Mouse (Mus musculus): ENCODE results near the gene Eif5b. TPM values are rescaled to one million over a fixed set of nuclear protein-coding genes. Genes with fewer than 3 reads are reported as not detected.

Eif5b gene
- total and polyA plus RNA-seq, 3 experiments = 80.8 to 143 (median 91.6) TPM

- Histone ChIP-seq H3K4me1 (ENCODE audit: insufficient read depth, low read depth, low read length) (peaks cover 2% of the 10 kb centered on the region; the same call in 1 of the 2 replicates), H3K4me3 (ENCODE audit: low read depth, low read length) (no peak overlapping the region), H3K27me3 (ENCODE audit: insufficient read depth, low read length) (no peaks in the 10 kb centered on the region), H3K9me3 (replicated peaks) (no peaks in the 10 kb centered on the region), H3K36me3 (replicated peaks) (peaks cover 84% of the 10 kb centered on the region)
- TF ChIP-seq POLR2AphosphoS5 (IDR thresholded peaks at IDR 0.05; ENCODE audit: insufficient replicate concordance, low read depth, low read length) (no peak), GATA1 (IDR thresholded peaks at IDR 0.05; ENCODE audit: borderline replicate concordance, low read length) (no peak), TAL1 (conservative IDR thresholded peaks at IDR 0.05; ENCODE audit: low read depth, low read length) (no peak), GATA2 (IDR thresholded peaks at IDR 0.05; ENCODE audit: borderline replicate concordance, low read depth, low read length) (no peak), CTCF (IDR thresholded peaks at IDR 0.05; ENCODE audit: low read depth, low read length) (no peak)
- ATAC-seq (ENCODE audit: extremely low read depth, insufficient number of reproducible peaks, low FRiP score, poor library complexity, severe bottlenecking) (no peak), DNase-seq (ENCODE audit: low spot score) (no peak)
These were observed 69.5 kb downstream of the Eif5b start for GRCm38 (mm10) chr1:38067276-38067675.

DNA sequence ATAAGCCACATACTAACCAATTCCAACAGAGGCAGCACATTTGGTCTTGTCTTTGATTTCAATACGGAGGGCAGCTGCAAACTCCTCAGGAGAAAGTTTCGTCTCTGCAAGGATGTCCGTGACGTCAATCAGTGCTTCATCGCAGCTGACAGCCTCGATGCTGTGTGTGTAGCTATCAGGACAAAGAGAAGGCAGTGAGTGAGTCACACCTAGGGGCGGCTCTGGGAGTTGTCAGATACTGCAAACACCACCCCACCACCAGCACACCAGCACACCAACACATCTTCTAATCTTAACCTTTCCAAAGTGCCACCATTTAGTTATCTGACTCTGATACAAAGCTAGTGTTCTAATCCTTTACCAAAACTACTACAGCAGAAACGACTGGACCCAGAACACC lies 73.5 kb downstream of the Eif5b start:
- ATAC-seq (ENCODE audit: extremely low read depth, insufficient number of reproducible peaks, low FRiP score, poor library complexity, severe bottlenecking) (no peak), DNase-seq (ENCODE audit: low spot score) (no peak)
- no peaks in the 10 kb centered on the region for H3K9me3 ChIP-seq (replicated peaks)
- no peak for TF ChIP-seq POLR2AphosphoS5 (IDR thresholded peaks at IDR 0.05; ENCODE audit: insufficient replicate concordance, low read depth, low read length)
- no peak for TF ChIP-seq CTCF (IDR thresholded peaks at IDR 0.05; ENCODE audit: low read depth, low read length)
- no peak for TF ChIP-seq TAL1 (conservative IDR thresholded peaks at IDR 0.05; ENCODE audit: low read depth, low read length)
- TF ChIP-seq GATA2 (IDR thresholded peaks at IDR 0.05; ENCODE audit: borderline replicate concordance, low read depth, low read length) = no peak
- TF ChIP-seq GATA1 (IDR thresholded peaks at IDR 0.05; ENCODE audit: borderline replicate concordance, low read length) = no peak
- peaks cover 2% of the 10 kb centered on the region; the same call in 1 of the 2 replicates for H3K4me1 ChIP-seq (ENCODE audit: insufficient read depth, low read depth, low read length)
- no peak overlapping the region for H3K4me3 ChIP-seq (ENCODE audit: low read depth, low read length)
- H3K36me3 ChIP-seq (replicated peaks) = peaks cover 84% of the 10 kb centered on the region
- H3K27me3 ChIP-seq (ENCODE audit: insufficient read depth, low read length) = no peaks in the 10 kb centered on the region

DNA sequence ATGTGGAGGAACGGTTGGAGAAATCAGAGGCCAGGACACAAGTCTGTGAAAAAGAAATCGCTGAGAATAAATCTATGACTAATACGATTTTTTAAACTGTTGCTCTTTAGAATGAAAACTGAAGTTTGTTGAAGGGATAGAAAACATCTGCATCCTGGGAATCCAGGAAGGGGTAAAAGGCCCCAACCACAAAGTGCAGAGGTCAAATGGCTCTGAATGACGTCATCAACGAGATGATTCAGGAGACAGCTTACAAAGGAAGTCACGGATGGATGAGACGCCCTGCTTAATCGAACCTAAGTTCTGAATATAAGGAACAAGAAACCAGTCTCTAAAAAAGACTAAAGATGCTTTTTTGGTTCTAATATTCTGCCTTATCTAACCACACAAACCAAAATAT lies 83.5 kb downstream of the Eif5b start:
- TF ChIP-seq GATA2 (IDR thresholded peaks at IDR 0.05; ENCODE audit: borderline replicate concordance, low read depth, low read length) (no peak), POLR2AphosphoS5 (IDR thresholded peaks at IDR 0.05; ENCODE audit: insufficient replicate concordance, low read depth, low read length) (no peak), CTCF (IDR thresholded peaks at IDR 0.05; ENCODE audit: low read depth, low read length) (no peak)
- Histone ChIP-seq H3K4me1 (ENCODE audit: insufficient read depth, low read depth, low read length) (peaks cover 2% of the 10 kb centered on the region; the same call in 1 of the 2 replicates), H3K36me3 (replicated peaks) (peaks cover 75% of the 10 kb centered on the region), H3K27me3 (ENCODE audit: insufficient read depth, low read length) (no peaks in the 10 kb centered on the region), H3K9me3 (replicated peaks) (no peaks in the 10 kb centered on the region), H3K4me3 (ENCODE audit: low read depth, low read length) (no peak overlapping the region)
- no peak for DNase-seq (ENCODE audit: low spot score)
- no peak for ATAC-seq (ENCODE audit: extremely low read depth, insufficient number of reproducible peaks, low FRiP score, poor library complexity, severe bottlenecking)

GRCm38 (mm10) chr1:38103214-38103613 lies 105.4 kb downstream of the Eif5b start:
- Histone ChIP-seq H3K27me3 (ENCODE audit: insufficient read depth, low read length) (no peaks in the 10 kb centered on the region), H3K36me3 (replicated peaks) (peaks cover 87% of the 10 kb centered on the region), H3K9me3 (replicated peaks) (no peaks in the 10 kb centered on the region), H3K4me3 (ENCODE audit: low read depth, low read length) (no peak overlapping the region), H3K4me1 (ENCODE audit: insufficient read depth, low read depth, low read length) (peaks cover 16% of the 10 kb centered on the region; the same call in 1 of the 2 replicates)
- ATAC-seq (ENCODE audit: extremely low read depth, insufficient number of reproducible peaks, low FRiP score, poor library complexity, severe bottlenecking) (no peak), DNase-seq (ENCODE audit: low spot score) (no peak)
- TF ChIP-seq CTCF (IDR thresholded peaks at IDR 0.05; ENCODE audit: low read depth, low read length) (no peak), POLR2AphosphoS5 (IDR thresholded peaks at IDR 0.05; ENCODE audit: insufficient replicate concordance, low read depth, low read length) (no peak), GATA2 (IDR thresholded peaks at IDR 0.05; ENCODE audit: borderline replicate concordance, low read depth, low read length) (no peak), GATA1 (IDR thresholded peaks at IDR 0.05; ENCODE audit: borderline replicate concordance, low read length) (no peak), TAL1 (conservative IDR thresholded peaks at IDR 0.05; ENCODE audit: low read depth, low read length) (no peak)

DNA sequence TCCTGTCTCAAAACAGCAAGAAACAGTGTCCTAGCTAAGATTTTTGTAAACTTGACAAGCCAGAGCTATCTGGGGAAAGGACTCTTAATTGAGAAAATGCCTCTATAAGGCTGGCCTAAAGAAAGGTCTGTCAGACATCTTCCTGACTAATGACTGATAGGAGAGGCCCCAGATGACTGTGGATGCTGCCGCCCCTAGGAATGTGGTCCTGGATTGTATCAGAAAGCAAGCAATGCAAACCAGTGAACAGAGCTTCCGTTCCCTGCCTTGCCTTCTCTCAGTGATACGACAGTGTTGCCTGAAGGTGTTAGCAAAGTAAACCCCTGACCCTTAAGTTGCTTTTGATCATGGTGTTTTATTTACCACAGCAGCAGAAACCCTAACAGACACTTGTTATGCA lies 106.0 kb downstream of the Eif5b start:
- ATAC-seq (ENCODE audit: extremely low read depth, insufficient number of reproducible peaks, low FRiP score, poor library complexity, severe bottlenecking) (no peak), DNase-seq (ENCODE audit: low spot score) (no peak)
- Histone ChIP-seq H3K27me3 (ENCODE audit: insufficient read depth, low read length) (no peaks in the 10 kb centered on the region), H3K4me3 (ENCODE audit: low read depth, low read length) (no peak overlapping the region), H3K4me1 (ENCODE audit: insufficient read depth, low read depth, low read length) (peaks cover 16% of the 10 kb centered on the region; the same call in 1 of the 2 replicates), H3K9me3 (replicated peaks) (no peaks in the 10 kb centered on the region), H3K36me3 (replicated peaks) (peaks cover 85% of the 10 kb centered on the region)
- TF ChIP-seq CTCF (IDR thresholded peaks at IDR 0.05; ENCODE audit: low read depth, low read length) = no peak
- no peak for TF ChIP-seq TAL1 (conservative IDR thresholded peaks at IDR 0.05; ENCODE audit: low read depth, low read length)
- no peak for TF ChIP-seq GATA2 (IDR thresholded peaks at IDR 0.05; ENCODE audit: borderline replicate concordance, low read depth, low read length)
- no peak for TF ChIP-seq GATA1 (IDR thresholded peaks at IDR 0.05; ENCODE audit: borderline replicate concordance, low read length)

Other genes with a start within 250 kb of the Eif5b start
- 8.6 and 10.2 TPM in 2 replicates for gene Tsga10, start 131.6 kb upstream of the Eif5b start, total RNA-seq (2014; fragmentation: Nextera tagmentation)
- gene Tsga10, start 131.6 kb upstream of the Eif5b start, total RNA-seq (2017) = 7.4 and 8.9 TPM in 2 replicates
- 0.23 and 0.41 TPM in 2 replicates for gene Tsga10, start 131.6 kb upstream of the Eif5b start, polyA plus RNA-seq (2012)
- gene Lipt1, start 126.3 kb upstream of the Eif5b start, total RNA-seq (2014; fragmentation: Nextera tagmentation) = 16.9 and 20.0 TPM in 2 replicates
- 9.2 and 9.7 TPM in 2 replicates for gene Lipt1, start 126.3 kb upstream of the Eif5b start, total RNA-seq (2017)
- 0.88 and 1.1 TPM in 2 replicates for gene Lipt1, start 126.3 kb upstream of the Eif5b start, polyA plus RNA-seq (2012)
- 51.3 and 68.6 TPM in 2 replicates for gene Mitd1, start 107.6 kb upstream of the Eif5b start, total RNA-seq (2014; fragmentation: Nextera tagmentation)
- 112 and 115 TPM in 2 replicates for gene Mitd1, start 107.6 kb upstream of the Eif5b start, total RNA-seq (2017)
- gene Mitd1, start 107.6 kb upstream of the Eif5b start, polyA plus RNA-seq (2012) = 5.5 and 8.6 TPM in 2 replicates
- 249 and 299 TPM in 2 replicates for gene Mrpl30, start 107.5 kb upstream of the Eif5b start, total RNA-seq (2014; fragmentation: Nextera tagmentation)
- gene Mrpl30, start 107.5 kb upstream of the Eif5b start, total RNA-seq (2017) = 412 and 469 TPM in 2 replicates
- gene Mrpl30, start 107.5 kb upstream of the Eif5b start, polyA plus RNA-seq (2012) = 43.2 and 76.5 TPM in 2 replicates
- gene Lyg2, start 81.5 kb upstream of the Eif5b start, total RNA-seq (2014; fragmentation: Nextera tagmentation) = not detected in 2 replicates
- gene Lyg2, start 81.5 kb upstream of the Eif5b start, total RNA-seq (2017) = 0.05 and 0.06 TPM in 2 replicates
- gene Lyg2, start 81.5 kb upstream of the Eif5b start, polyA plus RNA-seq (2012) = not detected in 2 replicates
- gene Lyg1, start 40.3 kb upstream of the Eif5b start, total RNA-seq (2014; fragmentation: Nextera tagmentation) = not detected in 2 replicates
- gene Lyg1, start 40.3 kb upstream of the Eif5b start, total RNA-seq (2017) = not detected in 2 replicates
- not detected in 2 replicates for gene Lyg1, start 40.3 kb upstream of the Eif5b start, polyA plus RNA-seq (2012)
- 107 and 115 TPM in 2 replicates for gene Txndc9, start 117 bp upstream of the Eif5b start, total RNA-seq (2014; fragmentation: Nextera tagmentation)
- 111 and 120 TPM in 2 replicates for gene Txndc9, start 117 bp upstream of the Eif5b start, total RNA-seq (2017)
- 5.1 and 6.9 TPM in 2 replicates for gene Txndc9, start 117 bp upstream of the Eif5b start, polyA plus RNA-seq (2012)
- gene Rev1, start 131.8 kb downstream of the Eif5b start, total RNA-seq (2014; fragmentation: Nextera tagmentation) = 101 and 107 TPM in 2 replicates
- 106 and 123 TPM in 2 replicates for gene Rev1, start 131.8 kb downstream of the Eif5b start, total RNA-seq (2017)
- gene Rev1, start 131.8 kb downstream of the Eif5b start, polyA plus RNA-seq (2012) = 23.4 and 27.8 TPM in 2 replicates